Mouse (Mus musculus) bone marrow macrophage, adult 2 months (primary cell): ENCODE measurements around the gene Ogg1. TPM values are rescaled to one million over a fixed set of nuclear protein-coding genes. Genes with fewer than 3 reads are reported as not detected.

Experiments
- H3K27ac ChIP-seq: 2 replicates; pipeline ENCODE4 v1.5.1; 2012; ENCODE audit warnings: low read depth, low read length; ENCODE audit not compliant: insufficient read depth
- H3K4me1 ChIP-seq: 2 replicates; pipeline ENCODE4 v1.6.1; 2012; ENCODE audit warnings: low read length; ENCODE audit not compliant: control insufficient read depth, insufficient read depth
- H3K4me3 ChIP-seq: 2 replicates; pipeline ENCODE4 v1.5.1; 2012; ENCODE audit warnings: mild to moderate bottlenecking, low read length, moderate library complexity; ENCODE audit not compliant: insufficient read depth
- CTCF ChIP-seq: IDR thresholded peaks from 2 replicates; pipeline ENCODE4 v1.5.1; 2012; ENCODE audit warnings: low read depth, mild to moderate bottlenecking, low read length, moderate library complexity
- POLR2A ChIP-seq: IDR thresholded peaks from 2 replicates; pipeline ENCODE4 v1.6.1; 2012; ENCODE audit warnings: mild to moderate bottlenecking, low read depth, low read length, borderline replicate concordance
- polyA plus RNA-seq: library from polyadenylated mRNA; stranded (reverse); fragments of >200 nt; gene quantifications from 2 replicates; pipeline ENCODE4 v1.2.4, GENCODE M21; 2012; ENCODE audit not compliant: missing spikeins, insufficient read depth, insufficient read length

Ogg1 gene
- polyA plus RNA-seq, 1 experiment: 14.9 TPM

DNA sequence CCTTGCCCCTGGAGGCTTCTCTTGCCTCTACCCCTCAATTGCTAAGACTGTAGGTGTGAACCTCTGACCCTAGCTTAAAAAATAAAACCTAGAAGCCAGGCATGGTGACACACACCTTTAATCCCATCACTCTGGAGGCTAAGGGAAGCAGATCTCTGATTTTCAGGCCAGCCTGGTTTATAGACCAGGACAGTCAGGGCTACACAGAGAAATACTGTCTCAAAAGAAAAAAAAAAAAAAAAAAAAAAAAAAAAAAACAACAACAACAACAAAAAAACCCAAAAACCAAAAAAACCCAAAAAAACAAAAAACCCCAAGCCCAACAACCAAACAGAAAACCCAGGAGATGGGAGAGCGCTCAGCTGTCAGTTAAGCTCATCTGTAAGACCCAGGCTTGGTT lies 40.8 kb downstream of the Ogg1 start:
- H3K4me3 ChIP-seq: no peak overlapping the region

DNA sequence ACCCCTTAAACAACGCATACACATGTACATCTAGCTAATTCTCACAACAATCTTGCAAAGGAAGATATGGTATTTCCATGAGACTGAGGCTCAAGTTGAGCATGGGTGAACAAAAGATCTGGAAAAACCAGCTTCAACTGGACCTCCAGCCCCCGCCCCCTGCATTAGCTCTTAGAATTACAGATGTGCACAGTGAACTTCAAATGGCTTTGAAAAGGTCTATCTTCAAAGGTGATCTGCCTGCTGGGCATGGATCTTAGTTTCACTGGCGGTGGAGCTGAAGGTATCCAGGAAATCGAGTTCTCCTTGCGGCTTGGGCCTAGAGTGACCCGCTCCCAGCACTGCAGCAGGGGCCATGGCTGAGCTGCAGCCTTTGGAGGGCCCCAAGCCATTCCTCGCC lies 41.4 kb downstream of the Ogg1 start:
- no peak for TF ChIP-seq CTCF
- no peak for TF ChIP-seq POLR2A
- Histone ChIP-seq H3K4me3 (no peak overlapping the region), H3K4me1 (peaks cover 3% of the 10 kb centered on the region), H3K27ac (no peak overlapping the region)

More for the DNA sequence above, 40.8 kb downstream of the Ogg1 start:
- TF ChIP-seq CTCF: no peak
- no peak for TF ChIP-seq POLR2A
- H3K4me1 ChIP-seq: peaks cover 3% of the 10 kb centered on the region
- H3K27ac ChIP-seq: no peak overlapping the region

DNA sequence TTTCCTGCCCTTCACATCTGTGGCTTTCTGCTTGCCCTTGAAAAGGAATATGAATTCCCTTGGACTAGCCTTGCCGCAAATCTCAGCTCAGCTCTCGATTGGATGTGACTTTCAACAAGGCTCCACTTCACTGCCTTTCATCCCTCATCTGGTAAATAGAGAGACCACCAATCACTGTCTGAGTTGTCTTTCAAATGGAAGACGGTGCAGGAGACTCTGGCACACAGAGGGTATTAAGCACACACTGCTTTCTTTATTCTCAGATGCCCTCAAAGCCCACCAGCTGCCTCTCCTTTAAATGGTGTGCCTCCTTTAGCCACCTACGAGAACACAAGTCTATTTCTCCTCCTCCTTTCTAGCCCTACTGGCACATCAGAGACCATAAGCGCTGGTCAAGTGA lies 41.8 kb downstream of the Ogg1 start:
- Histone ChIP-seq H3K4me1 (peaks cover 3% of the 10 kb centered on the region), H3K4me3 (no peak overlapping the region), H3K27ac (no peak overlapping the region)
- no peak for TF ChIP-seq CTCF
- no peak for TF ChIP-seq POLR2A

DNA sequence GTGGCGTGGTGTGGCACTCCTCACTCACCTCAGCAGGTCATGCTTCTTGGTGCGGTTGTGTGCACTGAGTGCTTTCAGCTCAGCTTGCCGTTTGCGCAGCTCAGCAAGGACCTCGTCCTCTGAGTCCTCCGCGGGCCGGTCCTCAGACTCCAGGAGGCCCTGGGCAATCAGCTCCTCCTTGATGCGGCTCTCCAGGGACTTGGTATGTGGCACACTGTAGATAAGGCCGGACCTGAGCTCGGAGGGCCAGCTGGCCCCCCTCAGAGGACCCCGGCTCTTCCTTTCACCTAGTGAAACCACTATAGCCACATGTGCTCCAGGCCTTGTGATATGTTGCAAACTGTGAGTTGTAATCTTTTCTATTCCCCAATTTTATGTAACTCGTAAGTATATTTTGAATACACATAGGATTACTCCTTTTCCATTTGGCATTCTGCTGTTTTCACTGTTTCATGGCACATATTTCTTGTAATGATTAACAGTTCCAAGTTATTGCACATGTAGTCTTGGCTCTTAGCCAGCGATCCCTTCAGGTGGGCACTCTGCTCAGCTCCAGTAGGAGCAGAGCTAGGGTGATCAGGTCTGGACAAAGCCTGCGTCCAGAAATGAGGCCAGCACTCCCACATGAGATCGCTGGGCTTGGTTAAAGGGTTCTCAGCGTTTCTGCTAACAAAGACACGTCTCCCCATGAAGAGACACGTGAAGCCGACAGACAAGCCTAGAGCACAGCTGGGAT lies 43.6 kb downstream of the Ogg1 start:
- TF ChIP-seq CTCF: no peak
- TF ChIP-seq POLR2A: no peak
- H3K27ac ChIP-seq: no peak overlapping the region

DNA sequence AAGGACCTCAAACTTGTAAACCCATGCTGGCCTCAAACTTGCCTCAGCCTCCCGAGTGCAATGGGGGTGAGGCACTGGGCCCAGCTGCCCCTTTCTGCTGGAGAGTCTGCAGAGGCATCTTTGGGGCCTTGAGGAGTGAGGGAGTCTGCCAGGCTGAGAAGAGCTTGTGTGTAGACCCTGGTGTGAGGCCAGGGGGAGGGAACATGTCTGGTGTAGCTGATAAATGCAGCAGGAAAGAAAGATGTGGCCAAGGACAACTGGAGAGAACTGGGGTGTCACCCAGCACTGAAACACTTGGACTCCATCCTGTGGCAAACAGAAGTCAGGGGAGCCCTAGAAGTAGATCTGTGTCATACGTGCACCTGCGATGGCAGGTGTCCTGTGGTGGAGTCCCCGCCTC lies 46.7 kb downstream of the Ogg1 start:
- Histone ChIP-seq H3K27ac (no peak overlapping the region), H3K4me1 (peaks cover 4% of the 10 kb centered on the region), H3K4me3 (no peak overlapping the region)
- no peak for TF ChIP-seq CTCF

More for the DNA sequence above, 43.6 kb downstream of the Ogg1 start:
- no peak overlapping the region for H3K4me3 ChIP-seq
- H3K4me1 ChIP-seq: no peaks in the 10 kb centered on the region

DNA sequence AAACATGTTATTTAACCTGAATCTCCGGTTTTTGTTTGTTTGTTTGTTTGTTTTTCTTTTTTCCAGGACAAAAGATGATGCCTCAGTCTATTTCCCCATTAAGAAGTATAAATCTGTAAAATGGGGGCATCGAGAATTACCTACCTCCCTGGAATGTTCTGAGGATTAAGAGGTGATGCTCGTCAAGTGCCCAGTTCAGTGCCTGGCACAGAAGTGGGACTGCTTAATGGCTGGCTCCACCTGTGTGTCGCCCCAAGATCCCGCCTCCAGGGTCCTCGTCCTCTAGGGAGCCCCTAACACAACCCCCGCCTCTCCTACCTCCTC lies 50.4 kb downstream of the Ogg1 start:
- Histone ChIP-seq H3K27ac (peak overlapping the region; percentile 98), H3K4me3 (peak overlapping the region; percentile 70), H3K4me1 (peaks cover 16% of the 10 kb centered on the region)
- no peak for TF ChIP-seq CTCF
- TF ChIP-seq POLR2A: no peak

DNA sequence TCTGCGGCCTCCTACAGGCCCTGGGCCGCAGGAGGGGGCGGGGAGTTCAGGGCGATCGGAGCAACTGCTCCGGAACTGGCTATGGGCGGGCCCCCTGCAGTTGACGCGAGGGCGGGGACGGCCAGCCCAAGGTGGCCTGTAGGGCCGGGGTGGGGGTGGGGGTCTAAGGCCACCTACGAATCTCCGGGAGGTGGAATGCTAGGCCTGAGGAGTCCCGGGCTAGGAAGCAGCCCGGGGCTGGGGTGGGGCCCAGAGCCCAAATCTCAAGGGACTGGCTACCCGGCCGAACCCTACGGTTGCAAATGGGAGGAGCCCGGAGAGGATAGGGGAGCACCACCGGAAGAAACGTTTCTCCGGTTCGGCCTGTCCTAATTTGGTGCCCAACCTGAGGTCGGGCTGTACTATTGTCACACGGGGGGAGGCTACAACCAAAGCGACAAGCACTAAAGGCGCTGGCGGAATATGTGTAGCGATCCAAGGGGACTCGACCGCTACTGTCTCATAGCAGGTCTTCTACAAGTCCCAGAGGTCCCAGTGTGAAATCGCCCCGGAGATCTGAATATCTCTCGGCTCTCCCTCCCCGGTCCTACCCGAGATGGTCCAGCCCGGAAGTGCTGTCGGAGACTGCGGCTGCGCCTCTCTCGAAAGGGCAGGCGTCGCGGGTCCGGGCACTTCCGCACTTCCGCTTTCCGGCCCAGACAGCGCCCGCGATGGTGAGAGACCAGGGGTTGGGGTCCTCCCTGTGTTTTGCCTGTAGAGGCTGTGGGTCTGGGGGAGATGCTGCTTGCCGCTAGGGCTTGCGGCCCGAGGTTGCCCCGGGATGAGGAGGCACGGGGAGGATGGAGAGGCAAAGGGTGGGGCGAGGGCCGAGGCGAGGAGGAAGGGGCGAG lies 51.0 kb downstream of the Ogg1 start, which contains the start of the genes Tada3 and Arpc4:
Gene Tada3 (minus strand): TSS at position 388 of the 890 bp plus-strand sequence.
Gene Arpc4 (plus strand): TSS at position 620 of the 890 bp plus-strand sequence.
- Histone ChIP-seq H3K4me3 (peak within 1 kb of the TSS; percentile 70), H3K27ac (peak within 1 kb of the TSS; percentile 98), H3K4me1 (peaks cover 16% of the 10 kb centered on the region)
- TF ChIP-seq POLR2A (peak; percentile 29; the same call in 1 of the 2 replicates), CTCF (no peak)

DNA sequence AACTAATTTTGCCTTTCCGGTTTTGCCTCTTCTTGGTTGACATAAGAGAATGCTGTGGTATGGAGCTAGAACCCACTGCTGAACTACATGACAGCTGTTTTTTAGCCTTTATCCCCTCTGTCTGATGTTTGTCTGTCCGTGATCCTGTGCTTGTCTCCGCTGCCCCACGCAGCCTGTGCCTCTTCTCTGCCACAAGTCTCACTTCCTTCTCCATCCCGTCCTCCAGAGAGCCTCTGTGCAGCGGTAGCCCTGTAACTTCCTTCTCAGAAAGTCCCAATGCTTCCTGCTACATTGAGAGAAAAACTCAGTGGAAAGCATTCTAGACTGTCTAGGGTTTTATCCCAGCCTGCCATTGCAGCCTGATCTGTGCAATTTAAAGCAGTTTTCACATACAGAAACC lies 52.5 kb downstream of the Ogg1 start:
- peaks cover 17% of the 10 kb centered on the region for H3K4me1 ChIP-seq
- peak overlapping the region; percentile 70 for H3K4me3 ChIP-seq
- TF ChIP-seq CTCF (no peak), POLR2A (no peak)
- H3K27ac ChIP-seq: peak overlapping the region; percentile 93

DNA sequence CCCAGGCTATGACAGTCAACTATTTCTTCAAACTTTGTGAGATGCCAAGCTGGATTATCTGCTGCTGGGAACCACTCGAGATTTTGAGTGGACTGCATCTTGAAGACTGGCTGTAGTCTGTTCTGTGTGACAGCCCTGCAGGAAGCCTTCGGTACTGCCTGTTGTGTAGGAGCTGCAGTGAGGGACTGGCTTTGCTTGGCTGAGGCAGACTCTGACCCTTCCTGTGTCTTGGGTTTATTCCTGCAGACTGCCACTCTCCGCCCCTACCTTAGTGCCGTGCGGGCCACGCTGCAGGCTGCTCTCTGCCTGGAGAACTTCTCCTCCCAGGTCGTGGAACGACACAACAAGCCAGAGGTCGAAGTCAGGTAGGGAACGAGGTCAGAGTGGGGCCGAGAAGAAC lies 53.7 kb downstream of the Ogg1 start:
- H3K4me1 ChIP-seq: peaks cover 18% of the 10 kb centered on the region
- H3K27ac ChIP-seq: peak overlapping the region; percentile 93
- H3K4me3 ChIP-seq: peak overlapping the region; percentile 70
- TF ChIP-seq POLR2A (no peak), CTCF (no peak)

DNA sequence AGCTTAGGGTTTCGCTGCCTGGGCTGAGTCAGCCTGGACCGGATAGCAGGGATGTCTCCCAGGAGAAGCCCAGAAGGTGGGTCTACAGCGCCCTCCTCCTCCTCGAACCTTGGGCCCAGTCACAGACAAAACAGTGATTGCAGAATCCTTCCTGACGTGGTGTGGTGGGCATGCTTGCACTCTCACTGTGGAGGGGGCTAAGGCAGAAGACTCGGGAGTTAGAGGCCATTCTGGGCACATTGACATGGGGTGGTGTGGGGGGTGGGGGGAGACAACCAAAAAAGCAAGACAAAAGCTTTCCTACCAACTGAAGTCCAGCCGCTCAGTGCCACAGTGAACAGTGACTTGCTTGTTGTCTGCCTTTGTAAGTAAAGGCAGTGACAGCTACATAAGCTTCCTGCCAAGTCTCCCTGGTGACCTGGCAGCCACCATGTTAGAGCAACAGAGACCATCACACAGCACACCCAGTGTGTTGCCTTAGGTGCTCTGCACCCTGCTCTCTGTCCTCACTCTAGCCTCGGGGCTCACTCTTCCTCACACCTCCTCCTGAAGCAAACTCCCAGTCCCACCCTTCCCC lies 57.7 kb downstream of the Ogg1 start:
- TF ChIP-seq POLR2A: no peak
- no peak for TF ChIP-seq CTCF
- H3K4me1 ChIP-seq: peaks cover 14% of the 10 kb centered on the region
- H3K27ac ChIP-seq: no peak overlapping the region
- no peak overlapping the region for H3K4me3 ChIP-seq

Other genes with a start within 250 kb of the Ogg1 start
- 60.6 and 63.7 TPM in 2 replicates for gene Setd5, start 249.6 kb upstream of the Ogg1 start, polyA plus RNA-seq
- gene Lhfpl4, start 131.6 kb upstream of the Ogg1 start, polyA plus RNA-seq: 0.81 TPM in 1 of 2 replicates, not detected in the other
- 59.2 and 60.2 TPM in 2 replicates for gene Mtmr14, start 89.1 kb upstream of the Ogg1 start, polyA plus RNA-seq
- not detected in 2 replicates for gene Cpne9, start 44.7 kb upstream of the Ogg1 start, polyA plus RNA-seq
- 31.6 and 34.1 TPM in 2 replicates for gene Brpf1, start 19.8 kb upstream of the Ogg1 start, polyA plus RNA-seq
- 216 and 226 TPM in 2 replicates for gene Camk1, start 17.0 kb downstream of the Ogg1 start, polyA plus RNA-seq
- 28.6 and 30.2 TPM in 2 replicates for gene Tada3, start 50.9 kb downstream of the Ogg1 start, polyA plus RNA-seq
- 503 and 507 TPM in 2 replicates for gene Arpc4, start 51.1 kb downstream of the Ogg1 start, polyA plus RNA-seq
- gene Ttll3, start 62.3 kb downstream of the Ogg1 start, polyA plus RNA-seq: 12.2 and 12.5 TPM in 2 replicates
- gene Rpusd3, start 92.4 kb downstream of the Ogg1 start, polyA plus RNA-seq: 4.6 and 6.5 TPM in 2 replicates
- 0.32 TPM in 1 of 2 replicates, not detected in the other for gene Cidec, start 108.8 kb downstream of the Ogg1 start, polyA plus RNA-seq
- gene Jagn1, start 115.6 kb downstream of the Ogg1 start, polyA plus RNA-seq: 28.4 and 31.5 TPM in 2 replicates
- 0.47 TPM in 1 of 2 replicates, not detected in the other for gene Il17re, start 131.5 kb downstream of the Ogg1 start, polyA plus RNA-seq
- not detected in 2 replicates for gene Il17rc, start 144.5 kb downstream of the Ogg1 start, polyA plus RNA-seq
- gene Creld1, start 156.3 kb downstream of the Ogg1 start, polyA plus RNA-seq: 22.0 and 23.9 TPM in 2 replicates
- not detected in 2 replicates for gene Prrt3, start 175.0 kb downstream of the Ogg1 start, polyA plus RNA-seq
- gene Emc3, start 204.7 kb downstream of the Ogg1 start, polyA plus RNA-seq: 82.6 and 88.7 TPM in 2 replicates
- gene Fancd2, start 204.7 kb downstream of the Ogg1 start, polyA plus RNA-seq: 6.9 and 7.8 TPM in 2 replicates